Mouse (Mus musculus) skeletal muscle tissue, adult 2 months (tissue): ENCODE measurements around the gene Acp7.

Experiments used
- DNase-seq: peaks from one replicate; pipeline ENCODE4 v3.0.0-alpha.2; 2012; ENCODE audit warnings: low read depth, low spot score

The Acp7 gene

GRCm38 (mm10) chr7:28601668-28602067, 29.5 kb downstream of the Acp7 start:
- DNase-seq: no peak

- peak; percentile 37 for DNase-seq
Observed at GRCm38 (mm10) chr7:28601029-28601428, 30.1 kb downstream of the Acp7 start.

DNA sequence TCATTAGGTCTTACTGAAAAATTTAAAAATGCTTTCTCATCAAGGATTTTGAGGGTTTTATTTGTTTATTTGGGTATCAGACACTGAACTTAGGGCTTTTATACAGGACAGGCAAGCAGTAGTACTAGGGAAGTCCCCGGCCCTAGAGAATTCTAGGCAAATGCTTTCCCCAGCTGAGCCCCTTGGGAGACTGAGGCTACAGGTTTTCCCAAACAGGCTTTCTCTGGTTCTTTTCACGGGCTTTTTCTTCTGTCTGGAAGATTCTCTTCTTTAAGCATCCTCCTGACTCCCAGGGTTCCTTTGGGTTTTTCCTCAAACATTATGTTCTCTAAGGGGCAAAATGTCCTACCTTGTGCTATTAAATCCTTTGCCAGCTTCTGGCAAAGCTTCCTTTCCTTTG, 32.2 kb downstream of the Acp7 start:
- no peak for DNase-seq

- DNase-seq: peak; percentile 97
Observed at GRCm38 (mm10) chr7:28597642-28598446, 33.3 kb downstream of the Acp7 start, which contains the start of the genes Samd4b and Pak4. Gene Samd4b, minus strand, starts transcription at chr7:28598144. Gene Pak4, minus strand, starts transcription at chr7:28598185.

DNA sequence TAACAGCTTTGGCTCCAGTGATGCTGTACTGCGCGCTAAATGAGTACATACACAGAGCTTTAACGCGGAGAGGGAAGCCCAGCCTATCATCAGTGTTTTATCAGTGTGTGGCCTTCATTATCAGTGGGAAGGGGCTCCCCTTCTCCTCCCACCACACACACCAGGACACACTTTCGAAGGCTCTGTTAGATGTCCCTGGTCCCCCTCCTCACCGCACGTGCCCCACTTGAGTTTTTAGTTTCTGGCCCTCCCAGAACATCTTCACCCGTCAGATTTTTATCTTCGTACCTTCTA, 33.9 kb downstream of the Acp7 start:
- DNase-seq: no peak

- DNase-seq: no peak
Observed at GRCm38 (mm10) chr7:28596436-28597276, 34.5 kb downstream of the Acp7 start.

GRCm38 (mm10) chr7:28595751-28596435, 35.2 kb downstream of the Acp7 start:
- DNase-seq: no peak

DNA sequence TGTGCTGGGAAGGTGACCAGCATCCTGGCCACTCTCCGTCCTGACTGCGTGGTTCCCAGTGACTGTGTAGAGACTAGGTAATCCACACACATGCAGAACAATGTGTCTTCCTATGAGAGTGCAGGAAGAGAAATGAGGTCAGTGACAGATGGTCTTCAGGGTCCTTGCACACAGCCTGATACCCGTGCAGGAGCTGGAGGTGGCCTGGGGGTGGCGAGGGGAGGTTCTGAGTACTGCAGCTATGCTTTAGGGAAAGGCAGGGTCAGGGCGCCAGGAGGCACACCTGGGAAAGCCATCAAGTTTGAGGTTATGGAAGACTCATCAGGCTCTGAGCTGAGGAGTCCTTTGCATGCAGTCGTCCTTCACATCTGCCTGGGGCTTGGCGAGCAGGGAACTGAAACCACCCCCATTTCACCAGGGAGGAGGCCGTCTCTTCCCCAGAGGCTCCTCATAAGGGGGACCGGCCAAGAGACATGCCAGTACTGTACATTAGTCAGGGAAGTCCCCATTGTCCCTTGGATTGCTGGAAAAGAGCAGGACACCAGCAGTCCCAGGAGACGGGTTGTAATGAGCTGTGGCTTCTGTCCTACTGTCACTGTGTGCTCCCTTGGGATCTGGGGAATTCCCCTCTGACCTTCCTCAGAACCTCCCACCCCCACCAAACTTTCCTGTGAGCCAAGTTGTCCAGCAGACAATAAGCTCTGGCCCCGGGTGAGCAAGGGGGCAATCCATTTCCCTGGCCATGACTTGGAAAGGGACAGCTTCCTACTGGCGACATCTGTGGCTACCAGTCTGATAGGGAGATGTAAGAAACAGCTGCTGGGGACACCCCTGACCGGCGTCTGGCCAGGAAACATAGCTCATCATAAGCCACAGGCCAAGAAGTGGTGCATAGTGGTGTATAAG, 37.7 kb downstream of the Acp7 start:
- DNase-seq: peak; percentile 45

DNA sequence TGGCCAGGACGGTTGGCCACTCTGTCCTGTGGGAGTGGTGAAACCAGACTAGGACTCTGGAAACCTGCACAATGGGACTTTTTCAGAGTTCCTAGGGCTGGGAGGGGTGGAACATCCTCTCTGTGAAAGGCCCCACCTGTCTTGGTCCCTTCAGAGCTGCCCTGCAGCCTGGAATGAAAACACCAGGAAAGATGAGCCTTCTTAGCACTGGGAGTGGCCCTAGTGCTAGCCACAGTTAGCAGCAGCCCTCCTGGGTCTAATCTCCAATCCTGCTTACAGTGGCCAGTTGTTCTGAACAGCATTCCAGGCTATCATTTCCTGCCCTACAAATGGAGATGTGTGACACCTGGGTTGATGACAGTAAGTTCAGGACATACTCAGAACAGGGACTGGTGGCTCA, 39.3 kb downstream of the Acp7 start:
- no peak for DNase-seq

DNA sequence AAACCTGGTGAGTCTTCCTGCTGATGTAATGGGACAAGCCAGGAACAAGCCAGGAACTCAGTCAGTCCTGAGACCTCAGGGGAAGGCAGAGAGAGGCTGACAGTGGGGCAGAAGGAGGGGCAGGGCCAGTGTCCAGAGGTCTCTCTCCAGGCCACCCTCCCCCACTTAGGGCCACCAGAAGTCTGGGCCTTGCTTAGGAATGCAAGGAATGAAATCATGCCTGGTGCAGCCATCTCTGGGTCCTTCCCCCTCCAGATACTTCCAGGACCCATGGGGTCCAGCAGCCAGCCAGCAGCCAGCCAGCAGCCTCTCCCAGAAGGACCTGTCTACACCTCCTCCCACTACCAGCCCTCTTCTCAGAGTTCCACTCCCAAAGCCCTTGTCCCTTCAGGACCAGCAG, 43.5 kb downstream of the Acp7 start:
- DNase-seq: no peak

DNA sequence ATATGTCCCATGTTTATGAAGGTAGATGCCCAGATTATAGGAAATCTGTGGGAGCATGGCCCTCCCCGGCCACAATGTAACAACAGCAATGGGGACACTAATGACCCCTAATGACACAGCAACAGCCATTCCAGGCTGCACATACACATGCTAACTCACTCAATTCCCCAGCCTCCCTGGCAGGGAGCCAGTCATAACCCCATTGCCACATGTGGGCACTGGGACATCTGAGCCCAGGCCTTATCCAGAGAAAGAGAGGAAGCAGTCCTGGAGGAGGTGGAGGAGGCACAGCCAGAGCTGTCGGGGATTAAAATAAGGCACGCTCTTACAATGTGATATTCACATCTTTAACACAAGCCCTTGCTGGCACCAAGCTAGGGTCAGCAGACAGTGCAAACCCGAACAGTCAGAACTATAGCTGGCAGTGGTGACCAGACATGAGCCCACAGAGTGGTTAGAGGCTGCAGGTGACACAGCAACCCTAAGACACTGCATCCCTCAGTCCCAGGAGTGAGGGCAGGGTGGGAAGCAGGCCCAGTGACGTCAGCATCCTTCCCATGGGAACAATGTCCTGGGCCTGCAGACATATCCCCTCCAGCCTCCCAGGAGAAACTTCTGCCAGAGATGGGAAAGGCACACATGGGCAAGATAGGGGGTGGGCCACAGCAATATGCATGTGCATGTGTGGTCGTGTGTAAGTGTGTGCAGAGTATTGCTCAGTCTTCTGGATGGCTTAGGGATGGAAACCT, 44.3 kb downstream of the Acp7 start:
- DNase-seq: no peak

DNA sequence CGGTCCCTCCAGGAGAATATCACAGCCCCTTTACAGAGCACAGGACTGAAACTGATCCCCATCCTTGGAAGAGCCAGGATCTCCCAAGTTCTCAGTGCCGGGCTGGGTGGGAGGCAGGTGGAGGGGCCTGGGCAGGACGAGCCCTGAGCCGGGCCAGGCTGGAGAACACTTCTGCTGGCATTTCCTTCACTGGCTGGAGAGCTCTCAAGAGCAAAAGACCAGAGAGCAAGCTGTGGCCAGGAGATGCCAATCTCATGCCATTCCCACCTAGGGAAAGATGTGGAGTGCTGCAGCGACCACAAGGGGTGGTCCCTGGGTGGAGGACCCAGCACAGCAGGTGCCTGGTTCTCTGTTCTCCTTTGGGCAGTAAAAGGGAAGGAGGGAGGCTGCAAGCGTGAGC, 46.1 kb downstream of the Acp7 start:
- no peak for DNase-seq

- DNase-seq: no peak
Observed at GRCm38 (mm10) chr7:28584468-28584867, 46.7 kb downstream of the Acp7 start.

- DNase-seq: no peak
Observed at GRCm38 (mm10) chr7:28583570-28584344, 47.4 kb downstream of the Acp7 start.

DNA sequence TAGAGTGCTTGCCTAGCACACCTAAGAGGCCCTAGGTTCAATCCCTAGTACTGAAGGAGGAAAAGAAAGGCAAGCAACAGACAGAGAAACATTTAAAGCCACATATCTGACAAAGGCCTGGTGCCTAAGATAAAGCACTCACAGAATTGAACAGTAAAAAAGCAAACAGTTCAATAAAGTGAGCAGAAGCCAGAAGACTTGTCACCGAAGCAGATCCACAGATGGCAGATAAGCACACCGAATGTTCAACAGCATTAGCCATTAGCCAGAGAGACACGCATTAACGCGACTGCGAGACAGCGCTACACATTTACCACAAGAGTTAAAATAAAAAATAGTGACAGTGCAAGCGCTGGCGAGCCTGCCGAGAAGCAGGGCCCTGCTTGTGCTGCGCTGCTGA, 48.3 kb downstream of the Acp7 start:
- no peak for DNase-seq

- DNase-seq: no peak
Observed at GRCm38 (mm10) chr7:28581721-28582120, 49.4 kb downstream of the Acp7 start.

DNA sequence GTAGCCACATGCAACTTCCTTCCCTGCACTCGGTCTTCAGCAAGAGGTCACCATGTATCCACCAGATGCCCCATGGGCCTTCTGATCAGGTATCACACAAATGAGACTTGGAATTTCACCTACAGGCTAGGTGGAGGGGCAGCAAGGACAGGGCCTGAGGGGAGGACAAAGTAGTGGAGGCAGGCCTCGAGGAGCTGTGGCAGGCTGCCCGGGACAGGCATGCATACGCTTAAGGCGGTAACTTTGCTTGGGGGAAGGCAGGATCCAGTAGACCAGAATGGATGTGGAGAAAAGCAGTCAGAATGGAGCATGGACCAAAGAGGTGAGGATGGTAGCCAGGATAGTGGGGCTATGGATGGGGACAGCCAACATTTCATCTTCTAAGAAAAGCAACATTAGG, 51.3 kb downstream of the Acp7 start:
- DNase-seq: no peak

GRCm38 (mm10) chr7:28578543-28579053, 52.5 kb downstream of the Acp7 start:
- DNase-seq: no peak

DNA sequence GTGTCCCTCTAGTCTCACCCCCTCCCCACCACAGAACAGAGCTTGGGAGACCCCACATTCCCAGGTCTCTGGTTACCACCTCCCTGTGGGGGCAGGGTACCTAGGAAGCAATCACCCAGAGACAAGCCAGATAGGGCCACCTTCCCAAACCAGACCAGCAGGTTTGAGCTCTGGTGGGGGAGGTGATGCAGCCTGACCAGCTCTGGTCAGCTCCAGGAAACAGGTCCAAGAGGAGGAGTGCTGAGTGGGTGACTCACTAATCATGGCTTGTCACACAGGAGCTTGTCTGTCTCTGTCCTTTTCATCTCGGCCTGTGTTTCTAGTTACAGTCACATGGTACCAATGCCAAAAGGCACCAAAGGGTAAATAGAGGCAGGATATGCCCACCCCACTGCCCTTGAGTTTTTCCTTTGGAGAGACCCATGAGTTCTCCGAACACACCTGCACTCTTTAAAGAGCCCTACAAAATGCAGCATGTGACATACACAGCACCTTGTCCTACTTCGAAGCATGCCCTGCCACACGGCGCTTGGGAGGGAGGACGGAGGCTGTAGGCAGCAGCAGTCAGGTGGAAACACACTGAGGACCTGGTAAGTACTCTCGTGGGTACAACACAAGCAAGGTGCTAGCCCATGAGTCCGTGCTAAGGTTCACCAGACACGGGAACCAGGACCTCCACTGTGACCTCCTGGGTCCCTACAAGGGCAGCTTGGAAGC, 53.1 kb downstream of the Acp7 start:
- no peak for DNase-seq
